Mouse (Mus musculus): ENCODE measurements around the gene Il6st.

GRCm38 (mm10) chr13:112418595-112418994, 45.3 kb upstream of the Il6st start:
- TF ChIP-seq CTCF (conservative IDR thresholded peaks at IDR 0.05; ENCODE audit: low read length) (no peak), POU5F1 (IDR thresholded peaks at IDR 0.05; ENCODE audit: borderline replicate concordance, low read length) (no peak), NANOG (IDR thresholded peaks at IDR 0.05; ENCODE audit: borderline replicate concordance, low read length) (no peak)
